Mouse (Mus musculus) embryonic facial prominence, embryonic 12.5 days (tissue): ENCODE measurements around the gene Armc9. TPM values are rescaled to one million over a fixed set of nuclear protein-coding genes. Genes with fewer than 3 reads are reported as not detected.

Source experiments
- ATAC-seq: fragments of 200-750 bp; cut with Nextera tagmentation; 2 replicates; pipeline ENCODE4 v1.8.0; 2017; ENCODE audit not compliant: insufficient number of reproducible peaks, insufficient read depth, low FRiP score, low TSS enrichment
- H3K27ac ChIP-seq: fragments of 300-500 bp; sonication (generic); 2 replicates; pipeline ENCODE4 v1.5.1; 2016; ENCODE audit warnings: mild to moderate bottlenecking
- H3K27me3 ChIP-seq: fragments of 300-500 bp; sonication (generic); 2 replicates; pipeline ENCODE4 v1.6.1; 2016; ENCODE audit warnings: mild to moderate bottlenecking, moderate library complexity
- H3K36me3 ChIP-seq: fragments of 300-500 bp; sonication (generic); 2 replicates; pipeline ENCODE4 v1.6.1; 2016; ENCODE audit warnings: mild to moderate bottlenecking
- H3K4me1 ChIP-seq: fragments of 300-500 bp; sonication (generic); 2 replicates; pipeline ENCODE4 v1.6.1; 2016
- H3K4me2 ChIP-seq: fragments of 300-500 bp; sonication (generic); replicated peaks from 2 replicates; pipeline ENCODE4 v1.6.1; 2016; ENCODE audit warnings: mild to moderate bottlenecking, moderate library complexity
- H3K4me3 ChIP-seq: fragments of 300-500 bp; sonication (generic); 2 replicates; pipeline ENCODE4 v1.5.1; 2016; ENCODE audit warnings: mild to moderate bottlenecking
- H3K9ac ChIP-seq: fragments of 300-500 bp; sonication (generic); 2 replicates; pipeline ENCODE4 v1.6.1; 2016; ENCODE audit warnings: mild to moderate bottlenecking, moderate library complexity
- H3K9me3 ChIP-seq: fragments of 300-500 bp; sonication (generic); 2 replicates; pipeline ENCODE4 v1.6.1; 2016; ENCODE audit warnings: mild to moderate bottlenecking, moderate library complexity
- WGBS: fragments of 180-500 bp; shearing (Covaris S2); methylation state at CpG from one replicate; pipeline ENCODE4 v1.1.7; 2016; 5-methylcytosine and 5-hydroxymethylcytosine counted together
- polyA plus RNA-seq: library from polyadenylated mRNA; unstranded; fragments of >200 nt; fragmentation: Nextera tagmentation; extraction: Ambion mirVana; gene quantifications from 2 replicates; pipeline ENCODE4 v1.2.1, GENCODE M21; 2016

Armc9 gene
- polyA plus RNA-seq, 1 experiment from 2014 or later: 36.2 TPM

GRCm38 (mm10) chr1:86178462-86179253 is 24.1 kb downstream of the Armc9 start:
- H3K9ac ChIP-seq: no peak overlapping the region
- no peaks in the 10 kb centered on the region for H3K27me3 ChIP-seq
- peaks cover 20% of the 10 kb centered on the region; the same call in 1 of the 2 replicates for H3K36me3 ChIP-seq
- no peak overlapping the region for H3K27ac ChIP-seq
- no peaks in the 10 kb centered on the region for H3K4me1 ChIP-seq
- H3K9me3 ChIP-seq: no peaks in the 10 kb centered on the region
- no peak for ATAC-seq
- WGBS: 47% methylated on average over 7 of the region's 7 CpGs
- H3K4me3 ChIP-seq: no peak overlapping the region
- H3K4me2 ChIP-seq: no peak overlapping the region

- Histone ChIP-seq H3K27ac (no peak overlapping the region), H3K27me3 (no peaks in the 10 kb centered on the region), H3K36me3 (peaks cover 8% of the 10 kb centered on the region; the same call in 1 of the 2 replicates), H3K9ac (no peak overlapping the region), H3K4me2 (no peak overlapping the region), H3K9me3 (no peaks in the 10 kb centered on the region), H3K4me3 (no peak overlapping the region), H3K4me1 (no peaks in the 10 kb centered on the region)
- WGBS: 92% methylated on average over 5 of the region's 5 CpGs
- no peak for ATAC-seq
Measured at GRCm38 (mm10) chr1:86182004-86182709, 27.6 kb downstream of the Armc9 start.

GRCm38 (mm10) chr1:86183577-86184263 is 29.1 kb downstream of the Armc9 start:
- no peak overlapping the region for H3K9ac ChIP-seq
- no peaks in the 10 kb centered on the region for H3K27me3 ChIP-seq
- H3K4me2 ChIP-seq: no peak overlapping the region
- no peaks in the 10 kb centered on the region for H3K9me3 ChIP-seq
- no peaks in the 10 kb centered on the region for H3K4me1 ChIP-seq
- no peak overlapping the region for H3K27ac ChIP-seq
- H3K4me3 ChIP-seq: no peak overlapping the region
- whole genome bisulfite sequencing: 84% methylated on average over 4 of the region's 4 CpGs
- no peak for ATAC-seq
- H3K36me3 ChIP-seq: peaks cover 12% of the 10 kb centered on the region; the same call in 1 of the 2 replicates

- WGBS: 83% methylated on average over 7 of the region's 7 CpGs
- no peaks in the 10 kb centered on the region for H3K9me3 ChIP-seq
- H3K4me2 ChIP-seq: no peak overlapping the region
- H3K36me3 ChIP-seq: peaks cover 23% of the 10 kb centered on the region
- no peak for ATAC-seq
- H3K4me3 ChIP-seq: no peak overlapping the region
- no peaks in the 10 kb centered on the region for H3K4me1 ChIP-seq
- H3K27me3 ChIP-seq: no peaks in the 10 kb centered on the region
- H3K27ac ChIP-seq: no peak overlapping the region
- H3K9ac ChIP-seq: no peak overlapping the region
Measured at GRCm38 (mm10) chr1:86186762-86187161, 32.2 kb downstream of the Armc9 start.

GRCm38 (mm10) chr1:86187856-86188255 is 33.3 kb downstream of the Armc9 start:
- Histone ChIP-seq H3K4me2 (no peak overlapping the region), H3K4me3 (no peak overlapping the region), H3K9me3 (no peaks in the 10 kb centered on the region), H3K27ac (no peak overlapping the region), H3K36me3 (peaks cover 26% of the 10 kb centered on the region), H3K9ac (no peak overlapping the region), H3K4me1 (no peaks in the 10 kb centered on the region), H3K27me3 (no peaks in the 10 kb centered on the region)
- 60% methylated on average over 2 of the region's 2 CpGs for WGBS
- ATAC-seq: no peak

GRCm38 (mm10) chr1:86188271-86188670 is 33.7 kb downstream of the Armc9 start:
- Histone ChIP-seq H3K4me2 (no peak overlapping the region), H3K27ac (no peak overlapping the region), H3K4me3 (no peak overlapping the region), H3K36me3 (peaks cover 25% of the 10 kb centered on the region), H3K9ac (no peak overlapping the region), H3K4me1 (no peaks in the 10 kb centered on the region), H3K27me3 (no peaks in the 10 kb centered on the region), H3K9me3 (no peaks in the 10 kb centered on the region)
- no peak for ATAC-seq
- 76% methylated on average over 2 of the region's 2 CpGs for WGBS

- Histone ChIP-seq H3K27me3 (no peaks in the 10 kb centered on the region), H3K4me3 (no peak overlapping the region), H3K36me3 (peaks cover 27% of the 10 kb centered on the region), H3K4me2 (no peak overlapping the region), H3K27ac (no peak overlapping the region), H3K9me3 (no peaks in the 10 kb centered on the region), H3K4me1 (no peaks in the 10 kb centered on the region), H3K9ac (no peak overlapping the region)
- ATAC-seq: no peak
- 76% methylated on average over 6 of the region's 6 CpGs for WGBS
Measured at GRCm38 (mm10) chr1:86189034-86189702, 34.6 kb downstream of the Armc9 start.

- Histone ChIP-seq H3K9me3 (no peaks in the 10 kb centered on the region), H3K27ac (no peak overlapping the region), H3K27me3 (no peaks in the 10 kb centered on the region), H3K4me1 (no peaks in the 10 kb centered on the region), H3K4me2 (no peak overlapping the region), H3K36me3 (peaks cover 33% of the 10 kb centered on the region), H3K4me3 (no peak overlapping the region), H3K9ac (no peak overlapping the region)
- 82% methylated on average over 6 of the region's 6 CpGs for WGBS
- ATAC-seq: no peak
Measured at GRCm38 (mm10) chr1:86190843-86191242, 36.3 kb downstream of the Armc9 start.

- H3K36me3 ChIP-seq: peaks cover 41% of the 10 kb centered on the region
- no peak overlapping the region for H3K9ac ChIP-seq
- no peaks in the 10 kb centered on the region for H3K4me1 ChIP-seq
- ATAC-seq: no peak
- no peaks in the 10 kb centered on the region for H3K27me3 ChIP-seq
- 84% methylated on average over 7 of the region's 7 CpGs for WGBS
- no peaks in the 10 kb centered on the region for H3K9me3 ChIP-seq
- no peak overlapping the region for H3K27ac ChIP-seq
- H3K4me3 ChIP-seq: no peak overlapping the region
- H3K4me2 ChIP-seq: no peak overlapping the region
Measured at GRCm38 (mm10) chr1:86194044-86194443, 39.5 kb downstream of the Armc9 start.

GRCm38 (mm10) chr1:86198276-86198675 is 43.7 kb downstream of the Armc9 start:
- no peak overlapping the region for H3K4me3 ChIP-seq
- 91% methylated on average over 6 of the region's 6 CpGs for WGBS
- no peaks in the 10 kb centered on the region for H3K9me3 ChIP-seq
- no peak overlapping the region for H3K27ac ChIP-seq
- no peaks in the 10 kb centered on the region for H3K27me3 ChIP-seq
- no peak overlapping the region for H3K4me2 ChIP-seq
- ATAC-seq: no peak
- H3K4me1 ChIP-seq: no peaks in the 10 kb centered on the region
- H3K9ac ChIP-seq: no peak overlapping the region
- peaks cover 60% of the 10 kb centered on the region for H3K36me3 ChIP-seq

- Histone ChIP-seq H3K4me1 (no peaks in the 10 kb centered on the region), H3K4me2 (no peak overlapping the region), H3K9me3 (no peaks in the 10 kb centered on the region), H3K4me3 (no peak overlapping the region), H3K27me3 (no peaks in the 10 kb centered on the region), H3K36me3 (peaks cover 67% of the 10 kb centered on the region), H3K9ac (no peak overlapping the region), H3K27ac (no peak overlapping the region)
- WGBS: 84% methylated on average over 5 of the region's 5 CpGs
- ATAC-seq: no peak
Measured at GRCm38 (mm10) chr1:86199026-86199425, 44.4 kb downstream of the Armc9 start.
